In the genomic region with DNA sequence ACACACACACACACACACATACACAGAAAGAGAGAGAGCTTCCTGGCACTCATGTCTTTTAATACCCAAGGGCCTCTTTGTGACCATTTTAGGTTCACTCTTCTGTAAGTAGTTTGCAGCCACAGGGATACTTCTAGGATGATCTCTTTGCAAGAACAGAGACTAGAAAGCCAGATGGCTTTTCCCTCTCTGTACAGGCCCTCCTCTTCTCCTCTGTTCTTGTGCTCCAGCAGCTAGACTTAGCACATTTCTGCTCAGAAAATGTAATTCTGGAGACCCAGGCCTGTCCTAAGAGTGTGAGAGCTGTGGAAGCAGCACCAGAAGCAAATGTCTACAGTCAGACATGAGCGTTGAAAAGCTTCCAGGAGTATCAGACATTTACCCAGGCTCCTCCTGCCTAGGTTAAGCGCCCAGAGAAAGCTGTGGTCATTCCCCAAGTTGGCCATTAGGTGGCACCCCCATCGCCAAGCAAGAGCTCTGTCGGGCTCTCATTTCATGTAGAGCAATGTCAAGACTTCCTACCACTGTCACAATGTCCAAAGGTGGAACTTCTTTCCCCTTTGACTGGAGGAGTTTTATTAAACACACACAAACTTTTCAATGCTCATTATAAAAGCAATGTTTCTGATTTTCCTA, we compare ENCODE assay signal across 8 mouse cellular contexts. TPM values are rescaled to one million over a fixed set of nuclear protein-coding genes. Genes with fewer than 3 reads are reported as not detected.
DNase-seq lines count a peak whose midpoint lies in the region; ATAC-seq lines count a peak whose summit lies in the region.

No protein-coding gene starts in this region.

- peak; percentile 55 for DNase-seq in WW6 (ENCODE audit: low read depth, low spot score)
- DNase-seq in cerebellum, postnatal 25 days = peak; percentile 75 to 84
- DNase-seq in gastrocnemius, adult 18-20 months (ENCODE audit: low spot score) = peak; percentile 90
- DNase-seq in hindlimb bud, embryonic 11.5 days (ENCODE audit: extremely low spot score, low read depth, low spot score) = peak; percentile 31
- peak; percentile 80 for DNase-seq in left cerebral cortex, adult 18-20 months (ENCODE audit: low spot score in 2 of 2)
- DNase-seq in right cerebral cortex, postnatal 14 days = peak; percentile 68
- DNase-seq in urinary bladder, postnatal 14 days (ENCODE audit: low spot score) = peak; percentile 84

- ATAC-seq in megakaryocyte progenitor cell, adult 5-6 weeks (replicated peaks; ENCODE audit: poor library complexity) = peak; percentile 95

RNA-seq across cellular contexts. Expression of gene Cwc15, which starts 23.1 kb away (rescaled TPM):
- total RNA-seq in gastrocnemius, adult 18-20 months (2021) = 100 to 1,000 TPM; 105 to 113 TPM
- total RNA-seq in left cerebral cortex, adult 18-20 months (2021) = 10 to 100 TPM; 81.9 to 84.9 TPM
- total RNA-seq in megakaryocyte progenitor cell, adult 5-6 weeks (2015) = 199 and 231 TPM in 2 replicates
- total RNA-seq in megakaryocyte progenitor cell, adult 5-6 weeks (2017) = 247 and 284 TPM in 2 replicates

RNA-seq across cellular contexts. Expression of gene Kdm4d, which starts 23.2 kb away (rescaled TPM):
- not detected for total RNA-seq in gastrocnemius, adult 18-20 months (2021)
- 1 to 10 TPM; 1.5 to 1.9 TPM for total RNA-seq in left cerebral cortex, adult 18-20 months (2021)
- 0.17 TPM in 1 of 2 replicates, not detected in the other for total RNA-seq in megakaryocyte progenitor cell, adult 5-6 weeks (2015)
- 0.12 and 0.84 TPM in 2 replicates for total RNA-seq in megakaryocyte progenitor cell, adult 5-6 weeks (2017)

Comparison
In these comparisons a context has a peak if more than half of its experiments do, and no peak if none do; other contexts are left out.
1. Peak in every context shown above with its lines: DNase-seq and ATAC-seq.
2. DNase-seq: peak in every context shown above with its lines; median percentile 90 in gastrocnemius, adult 18-20 months; 84 in urinary bladder, postnatal 14 days; 80 in left cerebral cortex, adult 18-20 months; 80 in cerebellum, postnatal 25 days; 68 in right cerebral cortex, postnatal 14 days; 55 in WW6; 31 in hindlimb bud, embryonic 11.5 days.